Mouse (Mus musculus): ENCODE results near the gene Ascc1. TPM values are rescaled to one million over a fixed set of nuclear protein-coding genes. Genes with fewer than 3 reads are reported as not detected.

Ascc1 gene
- total RNA-seq (2021), result 10 to 100 TPM; 26.6 to 30.7 TPM
- long read RNA-seq, experiment 1, transcript Ascc1-201 (11 exons, 1,450 nt), result major isoform, 38 of 50 reads
- long read RNA-seq, experiment 1, partial matches to known transcripts, result 2 of 50 reads
- long read RNA-seq, experiment 1, other reads (novel, unspliced or antisense), result 7 of 50 reads
- long read RNA-seq, experiment 2, transcript Ascc1-201 (11 exons, 1,450 nt), result major isoform, 20 of 36 reads
- long read RNA-seq, experiment 2, transcript Ascc1-202 (11 exons, 1,473 nt), result minor isoform, 5 of 36 reads
- long read RNA-seq, experiment 2, partial matches to known transcripts, result 9 of 36 reads
- long read RNA-seq, experiment 2, other reads (novel, unspliced or antisense), result 2 of 36 reads

DNA sequence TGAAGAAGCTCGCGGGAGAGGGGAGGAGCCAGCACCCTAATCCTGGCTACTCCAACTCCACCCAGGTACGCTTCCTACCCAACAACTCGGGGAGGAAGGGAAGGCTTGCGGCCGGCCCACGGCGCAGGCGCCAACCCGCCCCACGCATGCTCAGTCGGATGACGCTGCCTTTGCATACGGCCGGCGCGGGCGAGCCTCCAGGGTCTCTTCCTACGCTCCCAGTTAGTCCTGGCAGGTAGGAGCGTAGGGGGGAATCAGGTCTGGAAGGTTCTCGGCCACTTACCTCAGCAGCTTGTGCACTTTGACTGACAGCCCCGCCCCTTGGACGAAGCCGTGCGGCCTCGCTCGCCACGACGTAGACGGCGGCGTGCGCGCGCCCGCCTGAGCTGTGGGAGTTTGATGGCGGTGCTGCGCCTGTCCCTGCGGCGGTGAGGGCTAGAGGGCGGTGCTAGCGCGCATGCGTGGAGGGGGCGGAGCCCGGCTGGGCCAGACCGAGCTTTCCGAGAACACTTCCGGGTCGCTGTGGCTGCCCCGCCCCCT, at the start of gene Ascc1, which contains the start of gene Anapc16:
Gene Ascc1 (plus strand): TSS at position 133 of the 540 bp plus-strand sequence.
Gene Anapc16 (minus strand): TSS at position 463 of the 540 bp plus-strand sequence.
- DNase-seq, result peak; percentile 99

DNA sequence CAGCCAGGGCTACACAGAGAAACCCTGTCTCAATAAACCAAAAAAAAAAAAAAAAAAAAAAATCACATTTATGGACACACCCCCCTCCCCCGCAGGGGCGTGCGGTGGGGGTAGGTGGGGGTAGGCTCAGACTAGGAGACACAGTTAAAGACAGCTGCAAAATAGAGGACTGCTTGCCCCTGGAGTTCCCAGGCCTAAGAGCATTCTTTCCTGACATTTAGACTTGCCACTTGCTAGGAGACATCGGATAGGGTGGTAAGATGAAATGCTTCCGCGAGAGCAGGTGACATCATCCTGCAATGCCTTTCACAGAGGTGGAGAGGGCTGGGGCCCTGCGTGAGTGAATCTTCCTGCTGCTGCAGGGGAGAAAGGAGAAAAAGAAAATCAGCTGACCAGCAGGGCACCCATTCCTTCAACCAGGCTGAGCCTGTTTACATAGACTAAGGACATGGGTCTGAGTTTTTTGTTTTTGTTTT, 49.0 kb upstream of the Ascc1 start:
- DNase-seq, result no peak

DNA sequence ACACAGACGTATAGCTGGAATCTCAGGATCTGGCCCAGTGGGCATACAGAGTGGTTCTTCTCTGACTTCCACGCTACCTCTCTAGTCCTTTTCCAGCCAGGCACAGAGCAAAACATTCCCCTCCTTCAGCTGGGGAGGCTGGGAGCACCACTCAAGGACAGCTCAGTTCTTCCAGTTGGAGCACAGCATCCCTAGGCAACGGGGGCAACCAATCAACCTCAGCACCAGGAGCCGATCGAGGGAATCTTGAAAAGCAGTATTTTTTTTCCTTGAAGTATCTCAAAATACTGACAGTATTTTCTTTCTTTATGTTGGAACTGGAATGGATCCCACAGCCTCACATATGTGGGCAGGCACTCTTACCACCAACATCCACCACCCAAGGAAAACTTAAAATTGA, 45.9 kb upstream of the Ascc1 start:
- no peak for DNase-seq

DNA sequence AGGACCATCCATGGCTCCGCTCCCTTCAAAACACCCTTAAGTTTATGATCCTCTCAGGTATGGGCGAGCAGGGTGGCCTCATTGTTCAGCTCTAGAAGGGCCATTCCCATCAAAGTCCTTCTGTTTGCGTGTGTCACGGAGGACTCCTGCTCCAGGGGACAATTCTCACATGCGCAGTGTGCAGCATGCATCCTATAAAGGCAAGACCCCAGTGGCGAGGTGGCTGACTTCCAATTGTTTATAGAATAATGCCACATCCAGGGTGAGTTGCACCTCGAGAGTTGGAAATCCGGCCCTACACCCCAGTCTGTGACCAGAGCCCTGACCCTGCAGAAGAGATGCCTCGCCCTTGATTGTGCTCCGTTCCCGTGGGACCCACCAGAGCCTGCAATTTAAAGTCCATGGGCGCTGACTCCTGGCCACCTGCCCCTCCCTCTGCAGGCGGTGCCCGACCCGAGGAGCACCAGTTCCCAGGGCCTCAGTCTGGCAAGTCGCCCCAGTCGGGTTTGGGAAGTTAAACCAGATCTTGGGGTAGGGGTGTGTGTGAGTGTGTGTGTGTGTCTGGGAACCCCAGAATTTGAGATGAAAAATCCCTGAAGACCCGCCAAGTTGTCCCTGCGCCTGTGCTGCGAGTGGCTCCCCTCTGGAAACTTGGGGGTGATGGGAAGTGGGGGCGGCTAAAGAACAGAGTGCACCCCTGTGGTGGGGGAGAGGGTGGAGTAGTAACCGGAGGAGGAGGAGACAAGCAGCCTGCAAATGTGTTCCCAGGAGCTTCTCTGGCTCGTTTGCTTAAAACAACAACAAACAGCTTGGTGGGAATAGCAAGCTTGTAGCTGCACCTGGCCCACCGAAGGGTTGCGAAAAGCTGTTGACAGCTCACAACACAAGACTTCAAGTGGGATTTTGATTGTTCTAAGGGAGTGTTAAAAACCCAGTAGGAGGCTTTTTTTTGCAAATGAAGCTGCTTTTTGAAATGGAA, 45.1 kb upstream of the Ascc1 start:
- no peak for DNase-seq

DNA sequence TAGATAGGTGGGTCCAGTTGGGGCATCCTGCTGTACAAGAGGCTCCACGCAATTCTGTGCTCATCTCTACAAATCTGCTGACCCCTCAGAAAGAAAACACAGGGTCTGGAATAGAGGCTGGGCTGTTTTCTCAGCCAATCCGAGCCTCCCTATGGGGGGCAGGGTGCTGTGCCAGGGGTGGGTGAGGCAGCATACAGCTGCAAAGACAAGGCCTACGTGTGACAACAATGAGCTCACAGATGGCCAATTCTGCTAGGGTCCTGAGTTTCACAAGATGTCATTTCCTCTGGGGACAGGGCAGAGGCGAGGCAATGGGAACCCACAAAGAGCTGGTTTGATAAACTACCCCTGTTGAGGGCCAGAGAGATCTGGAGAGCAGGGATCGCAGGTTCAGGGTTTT, 44.1 kb upstream of the Ascc1 start:
- DNase-seq, result no peak

DNA sequence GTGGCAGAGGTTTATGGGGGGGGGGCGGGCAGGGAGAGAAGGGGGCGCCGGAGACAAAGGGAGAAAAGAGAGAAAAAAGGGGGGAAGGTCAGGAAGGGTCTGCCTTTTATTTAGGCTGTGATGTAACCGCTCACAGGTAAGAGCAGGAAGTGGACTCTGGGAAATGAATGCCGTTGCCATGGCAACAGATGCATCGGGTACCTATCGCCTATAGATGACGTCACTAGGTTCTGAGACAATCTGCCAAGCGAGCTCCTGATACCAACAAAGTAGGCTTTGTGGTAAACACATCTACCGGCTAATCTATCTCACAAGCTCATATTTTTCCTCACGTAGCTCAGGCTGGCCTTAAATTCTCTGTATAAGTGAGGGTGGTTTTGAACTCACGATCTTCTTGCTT, 43.1 kb upstream of the Ascc1 start:
- DNase-seq, result no peak

DNA sequence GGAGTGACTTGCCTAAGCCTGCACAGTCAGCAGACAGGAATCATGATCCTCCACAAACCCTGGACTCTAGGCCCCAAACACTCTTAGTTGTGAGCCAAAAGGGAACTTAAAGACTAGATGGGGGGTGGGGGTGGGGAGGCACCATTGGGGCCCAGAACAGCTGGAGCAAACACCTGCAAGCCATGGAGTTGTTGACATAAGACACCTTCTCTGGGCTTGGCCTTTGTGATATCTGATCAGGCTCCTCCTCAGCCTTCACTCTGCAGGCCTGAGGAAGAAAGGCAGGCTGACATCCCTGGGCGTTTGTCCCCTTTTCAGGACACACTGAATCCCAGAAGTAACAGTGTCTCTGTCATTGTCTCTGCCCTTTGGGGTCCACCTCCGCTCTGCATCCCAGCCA, 39.0 kb upstream of the Ascc1 start:
- no peak for DNase-seq

DNA sequence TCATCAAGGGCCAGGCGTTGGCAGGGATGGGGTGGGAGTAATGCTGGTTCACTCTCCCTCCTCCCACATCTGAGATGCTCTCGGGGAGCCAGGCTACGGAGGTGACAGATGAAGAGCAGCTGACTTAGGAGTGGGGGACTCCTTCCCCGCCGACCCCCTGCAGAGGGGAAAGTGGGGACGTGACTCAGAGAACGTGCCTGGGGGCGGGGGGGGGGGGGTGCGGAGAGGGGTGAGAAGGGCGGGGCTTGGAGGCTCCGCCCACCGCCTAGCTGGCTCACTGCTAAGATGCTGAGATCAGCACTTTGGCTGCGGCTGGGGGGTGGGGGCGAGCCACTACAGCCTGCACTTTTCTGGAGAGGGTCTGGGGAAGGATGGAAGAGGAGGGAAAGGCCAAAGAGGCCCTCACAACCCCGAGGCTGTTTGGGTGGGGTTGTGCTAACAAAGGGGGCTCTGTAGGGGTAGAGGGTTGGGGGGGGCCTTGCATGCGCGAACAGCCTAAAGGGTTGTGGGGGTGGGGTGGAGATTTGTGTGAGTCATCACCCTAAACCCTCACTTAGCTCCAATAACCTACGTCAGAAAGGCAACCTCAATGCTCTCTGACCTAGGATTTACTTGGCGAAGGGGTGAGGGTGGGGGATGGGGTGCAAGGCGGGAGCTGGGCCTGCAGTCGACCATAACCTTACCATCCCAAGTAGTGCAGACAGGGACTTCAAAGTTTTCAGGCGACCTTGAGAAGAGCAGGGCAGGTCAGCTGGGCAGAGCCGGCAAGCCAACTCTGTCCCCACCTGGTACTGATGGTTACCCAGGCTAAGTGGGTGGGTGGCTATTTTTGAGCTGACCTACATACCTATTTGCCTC, 37.9 kb upstream of the Ascc1 start:
- DNase-seq, result no peak

DNA sequence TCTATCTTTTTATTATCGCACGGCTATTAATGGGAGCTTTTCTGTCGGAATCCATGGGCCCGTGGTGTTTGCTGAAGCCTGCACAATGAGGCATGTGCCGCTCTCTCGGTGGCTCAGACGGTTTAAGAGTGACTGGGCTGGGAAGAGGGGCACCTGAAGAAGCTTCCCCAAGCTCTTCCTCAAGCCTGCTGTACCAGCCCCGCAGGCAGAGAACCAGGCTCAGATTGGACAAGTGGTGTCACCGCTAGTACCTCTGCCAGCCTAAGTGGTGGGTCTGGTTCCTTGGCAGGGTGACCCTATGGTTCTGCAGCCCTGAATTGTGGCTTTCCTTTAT, 37.3 kb upstream of the Ascc1 start:
- DNase-seq, result no peak

DNA sequence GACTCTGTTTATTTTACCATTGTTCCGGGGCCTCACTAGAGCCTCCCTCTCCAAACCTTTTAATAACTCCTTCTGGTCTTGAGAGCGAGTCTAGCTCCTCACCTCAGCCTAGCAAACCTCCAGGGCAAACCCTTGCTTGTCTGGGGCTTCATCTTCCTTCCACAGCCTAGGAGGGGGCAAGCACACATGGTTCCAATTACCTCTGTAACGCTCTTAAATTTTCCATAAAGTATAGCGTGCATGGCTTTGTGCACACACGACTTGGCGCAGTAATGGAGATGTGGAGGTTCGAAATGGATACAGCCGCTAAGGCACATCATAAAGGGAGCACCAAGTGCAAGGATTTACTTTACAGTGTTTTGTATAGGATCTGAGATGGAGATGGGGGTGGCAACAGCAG, 36.8 kb upstream of the Ascc1 start:
- DNase-seq, result no peak

DNA sequence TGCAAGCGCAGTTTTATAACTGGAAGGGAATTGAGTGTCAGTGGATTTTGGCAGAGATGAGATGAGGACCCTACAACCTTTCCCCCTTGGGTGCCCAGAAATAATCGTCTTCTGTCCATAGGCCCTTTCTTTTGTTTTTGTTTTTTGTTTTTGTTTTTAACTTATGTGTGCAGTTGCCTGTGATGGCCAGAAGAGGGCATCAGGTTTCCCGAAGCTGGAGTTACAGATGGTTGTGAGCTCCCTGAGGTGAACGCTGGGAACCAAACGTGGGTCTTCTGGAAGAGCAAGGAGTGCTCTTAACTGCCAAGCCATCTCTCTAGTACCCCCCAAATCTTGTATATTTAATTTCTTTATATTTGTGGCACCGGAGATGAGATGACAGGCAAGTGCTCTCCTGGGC, 35.9 kb upstream of the Ascc1 start:
- DNase-seq, result no peak

DNA sequence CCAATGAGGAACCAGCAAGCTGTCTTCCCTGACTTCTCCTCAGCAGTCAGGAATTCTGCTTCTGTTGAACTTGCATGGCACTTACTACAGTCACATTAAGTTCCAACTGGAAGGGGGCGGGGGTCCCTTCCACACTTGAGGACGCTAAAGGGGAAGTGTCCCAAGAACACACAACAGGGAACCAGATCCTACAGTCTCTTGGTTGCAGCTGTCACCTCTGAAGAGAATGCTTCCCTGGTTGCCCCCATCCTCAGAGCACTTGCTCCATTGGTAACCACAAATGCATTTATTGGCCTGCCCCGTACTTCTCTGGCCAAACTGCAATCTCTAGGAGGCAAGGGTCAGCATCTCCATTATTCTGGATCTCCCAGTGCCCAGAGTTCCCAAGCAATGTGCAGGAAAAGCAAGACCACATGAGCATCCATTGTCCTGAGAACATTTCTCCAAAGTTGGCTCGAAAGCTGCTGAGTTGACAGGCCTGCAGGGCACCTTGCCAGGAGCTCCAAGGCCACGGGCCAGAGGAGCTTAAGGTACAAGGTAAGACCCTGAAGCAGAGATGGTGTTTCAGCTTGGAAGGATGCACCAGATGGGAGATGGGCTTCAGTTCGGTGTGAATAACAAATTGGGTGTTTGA, 35.2 kb upstream of the Ascc1 start:
- DNase-seq, result peak; percentile 82

DNA sequence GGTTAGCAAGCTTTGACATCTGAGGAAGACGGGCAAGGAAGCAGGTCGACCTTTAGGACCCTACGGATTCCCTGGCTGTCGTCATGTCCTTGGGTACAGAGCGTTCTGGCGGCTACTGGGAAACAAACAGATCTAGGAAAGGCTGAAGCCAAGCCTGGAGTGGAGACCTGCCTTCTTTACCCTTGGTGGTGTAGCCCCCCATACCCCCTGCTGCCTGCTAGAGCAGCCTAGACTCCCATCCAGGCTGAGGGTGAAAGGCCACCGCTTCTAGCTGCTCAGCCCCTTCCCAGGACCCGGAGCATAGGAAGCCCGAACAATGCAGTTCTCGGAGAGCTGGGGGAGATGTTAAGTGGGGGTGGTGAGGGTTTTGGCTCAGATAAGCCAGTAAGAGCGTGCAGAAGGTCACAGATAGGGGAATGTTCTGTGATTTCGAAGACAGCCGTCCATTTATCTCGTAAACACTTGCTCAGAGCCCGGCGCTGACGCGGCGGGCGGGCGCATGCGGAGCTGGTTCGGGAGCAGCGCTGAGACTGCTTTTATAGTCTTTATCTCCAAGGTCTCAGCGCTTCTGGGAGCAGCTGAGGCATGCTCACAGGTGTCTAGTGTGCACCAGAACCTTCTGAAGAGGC, 32.7 kb upstream of the Ascc1 start:
- DNase-seq, result peak; percentile 81

DNA sequence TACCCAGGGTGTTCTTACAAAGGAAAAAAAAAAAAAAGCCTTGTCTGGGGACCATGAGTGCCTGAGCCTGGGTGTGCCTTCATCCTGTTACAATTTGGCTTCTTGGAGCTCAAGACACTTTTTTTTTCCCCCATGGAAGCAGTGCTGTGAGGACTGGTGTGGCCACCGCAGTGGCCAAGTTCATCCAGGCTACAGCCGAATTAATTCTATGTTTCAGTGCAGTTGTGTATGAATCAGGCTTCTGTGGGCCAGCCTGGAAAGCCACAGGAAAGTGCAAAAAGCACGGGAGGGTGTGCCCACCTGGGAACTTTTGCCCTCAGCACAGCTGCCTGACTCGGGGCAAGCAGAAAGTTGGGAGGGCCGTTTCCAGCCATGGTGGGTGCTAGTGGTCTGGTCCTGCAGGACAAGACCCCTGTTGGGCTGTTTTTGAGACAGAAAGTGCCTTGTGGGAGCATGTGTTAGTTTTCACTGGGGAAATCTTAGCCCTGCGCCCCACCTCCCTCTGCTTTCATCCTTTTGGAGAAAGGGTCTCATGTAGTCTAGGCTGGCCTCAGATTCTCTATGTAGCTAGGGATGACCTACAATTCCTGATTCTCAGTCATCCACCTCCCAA, 32.0 kb upstream of the Ascc1 start:
- no peak for DNase-seq

DNA sequence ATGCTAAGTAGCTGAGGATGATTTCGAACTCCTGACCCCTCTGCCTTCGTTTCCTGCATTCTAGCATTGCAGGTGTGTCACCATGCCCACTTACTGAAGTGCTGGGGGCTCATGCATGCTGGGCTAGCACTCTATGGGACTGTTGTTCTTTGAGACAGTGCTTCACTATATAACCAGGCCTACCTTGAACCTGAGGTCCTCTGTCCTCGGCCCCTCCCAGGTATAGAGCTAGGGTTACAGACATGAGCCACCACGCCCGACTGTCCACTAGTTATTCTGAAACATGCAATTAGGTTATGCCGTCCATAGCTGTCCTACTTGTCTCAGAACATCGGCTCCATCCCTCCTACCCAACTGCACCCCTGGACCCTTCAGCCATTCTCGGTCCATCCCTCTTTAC, 30.8 kb upstream of the Ascc1 start:
- no peak for DNase-seq

DNA sequence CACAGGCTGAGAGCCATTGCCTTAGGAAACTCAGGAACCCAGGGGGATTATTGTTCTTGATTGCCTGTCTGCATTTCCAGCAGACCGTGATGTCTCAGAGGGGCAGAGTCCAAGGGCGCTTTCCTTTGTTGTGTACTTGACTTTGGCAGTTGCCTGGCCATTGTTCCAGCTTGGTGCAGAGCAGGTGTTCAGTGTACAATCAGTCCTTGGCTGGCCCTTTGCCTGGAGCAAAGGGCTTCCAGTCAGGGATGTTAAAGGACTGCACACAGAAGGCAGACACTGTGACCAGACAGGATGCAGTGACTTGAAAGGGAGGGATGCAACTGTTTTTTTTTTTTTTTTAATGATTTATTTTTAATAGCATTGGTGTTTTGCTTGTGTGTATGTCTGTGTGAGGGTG, 30.1 kb upstream of the Ascc1 start:
- no peak for DNase-seq

DNA sequence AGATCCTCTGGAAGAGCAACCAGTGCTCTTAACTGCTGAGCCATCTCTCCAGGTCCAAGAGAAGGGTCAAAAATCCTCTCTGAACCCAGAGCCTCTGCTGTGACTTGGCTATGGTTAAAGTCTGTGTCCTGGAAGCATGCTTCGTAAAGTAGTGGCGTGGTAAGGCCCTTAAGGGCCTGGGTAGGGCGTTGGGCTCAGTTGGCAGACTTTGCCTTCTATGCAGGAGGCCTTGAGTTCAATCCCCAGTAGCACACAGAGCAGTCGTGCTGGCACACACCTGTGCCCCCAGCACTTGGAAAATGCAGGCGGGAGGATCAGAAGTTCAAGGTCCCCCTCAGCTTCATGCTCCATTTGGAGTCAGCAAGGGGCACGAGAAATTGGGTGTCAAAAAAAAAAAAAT, 29.6 kb upstream of the Ascc1 start:
- no peak for DNase-seq

DNA sequence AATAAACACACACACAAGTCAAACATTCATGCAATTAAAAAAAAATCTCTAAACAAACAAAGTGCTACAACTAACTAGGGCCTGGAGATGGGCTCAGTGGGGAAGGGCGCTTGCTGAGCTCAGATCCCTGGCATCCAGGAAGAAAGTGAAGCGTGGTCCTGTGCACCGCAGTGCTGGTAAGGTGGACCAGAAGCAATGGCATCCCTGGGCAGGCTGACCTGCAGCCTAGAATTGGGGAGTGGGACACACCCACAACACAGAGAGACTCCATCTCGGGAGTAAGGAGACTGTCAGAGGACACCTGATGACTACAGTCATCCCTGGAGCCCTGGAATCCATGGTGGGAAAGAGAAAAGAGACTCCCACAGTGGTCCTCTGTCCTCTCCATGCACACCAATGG, 29.2 kb upstream of the Ascc1 start:
- no peak for DNase-seq

DNA sequence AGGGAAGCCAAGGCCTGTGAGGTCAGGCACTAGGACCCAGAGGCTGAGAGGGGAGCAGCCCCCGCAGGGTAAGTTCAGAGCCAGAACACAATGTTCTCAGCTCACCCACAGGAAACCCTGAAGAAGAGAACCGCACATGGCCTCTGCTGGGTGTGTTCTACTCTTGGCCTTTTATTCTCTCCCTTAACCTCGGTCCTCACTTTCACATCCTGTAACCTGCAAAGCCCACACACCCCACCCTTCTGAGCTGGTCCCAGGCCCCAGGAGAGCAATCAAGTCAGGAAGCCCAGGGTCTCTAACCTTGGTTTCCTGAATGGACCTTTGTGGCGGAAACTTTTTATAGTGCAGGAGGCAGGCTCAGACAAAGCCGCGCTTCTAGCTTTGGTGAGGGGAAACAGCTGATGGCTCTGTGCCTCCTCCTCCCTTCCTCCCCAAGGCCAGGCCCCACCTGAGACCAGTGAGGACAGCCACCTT, 28.4 kb upstream of the Ascc1 start:
- peak; percentile 52 for DNase-seq

DNA sequence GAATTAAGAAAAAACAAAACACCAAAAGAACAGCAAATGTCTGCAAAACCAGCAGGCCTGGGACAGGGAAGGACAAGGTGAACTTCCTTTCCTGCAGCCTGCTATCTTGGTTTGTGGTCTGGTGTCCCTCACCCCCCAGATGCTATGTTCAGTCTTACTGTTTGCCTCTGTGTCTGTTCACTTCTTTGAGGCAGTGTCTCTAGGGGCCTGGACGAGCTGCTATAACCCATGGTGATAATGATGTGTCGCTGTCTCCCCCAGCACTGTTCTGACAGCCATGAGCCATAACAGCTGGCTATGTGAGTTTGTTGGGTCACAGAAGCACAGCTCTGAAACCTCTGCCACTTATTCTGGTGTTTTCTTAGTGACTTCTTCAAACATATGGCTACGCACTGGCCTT, 27.8 kb upstream of the Ascc1 start:
- no peak for DNase-seq

Measured in adrenal gland, postnatal 10 days (tissue).